Mouse (Mus musculus): Measurements from ENCODE around the gene Tlr2.
"Not testable (repeated sequence)": the region's sequence is repeated elsewhere in the genome, so short reads cannot be mapped to it uniquely, and the experiment has no call there.

The Tlr2 gene

DNA sequence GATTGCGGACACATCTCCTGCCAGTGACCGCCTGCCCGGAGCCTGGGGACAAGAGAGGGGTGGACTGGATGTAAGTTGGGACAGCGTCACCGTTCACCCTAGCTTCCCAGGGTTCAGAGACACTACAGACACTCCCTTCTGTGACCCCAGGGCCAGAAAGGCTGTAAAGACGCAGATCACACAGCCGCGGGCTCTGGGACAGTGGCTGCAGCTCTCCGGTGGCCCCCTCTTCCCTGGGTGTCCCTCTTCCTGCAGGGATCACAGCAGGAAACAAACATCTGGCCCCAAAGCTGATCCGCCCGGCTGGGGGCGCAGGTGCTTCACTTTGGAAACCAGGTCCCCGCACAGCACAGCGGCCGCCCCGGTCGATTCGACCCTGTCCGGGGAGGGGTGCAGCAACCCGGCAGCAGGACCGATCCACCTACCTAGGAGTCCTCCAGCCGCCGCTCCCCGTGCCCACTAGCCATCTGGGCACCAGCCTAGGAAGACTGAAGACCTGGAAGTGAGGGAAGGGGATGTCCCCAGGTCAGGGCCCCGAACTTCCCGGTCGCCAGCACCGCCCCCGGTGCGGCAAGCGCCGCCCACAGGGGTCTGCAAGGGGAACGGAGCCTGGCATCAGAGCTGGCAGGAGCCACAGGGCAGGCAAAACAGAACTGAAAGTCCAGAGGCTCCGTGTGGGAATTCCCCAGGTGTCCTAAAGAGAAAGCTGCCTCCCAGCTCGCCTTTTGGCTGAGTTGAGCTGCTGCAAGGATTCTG is at the start of gene Tlr2:
Gene Tlr2, minus strand, starts transcription at position 673 of the 756 bp plus-strand sequence.
- DNase-seq (ENCODE audit: low spot score), result peak; percentile 64

GRCm38 (mm10) chr3:83885163-83885562 is 43.6 kb upstream of the Tlr2 start:
- no peak for DNase-seq (ENCODE audit: low spot score)

DNA sequence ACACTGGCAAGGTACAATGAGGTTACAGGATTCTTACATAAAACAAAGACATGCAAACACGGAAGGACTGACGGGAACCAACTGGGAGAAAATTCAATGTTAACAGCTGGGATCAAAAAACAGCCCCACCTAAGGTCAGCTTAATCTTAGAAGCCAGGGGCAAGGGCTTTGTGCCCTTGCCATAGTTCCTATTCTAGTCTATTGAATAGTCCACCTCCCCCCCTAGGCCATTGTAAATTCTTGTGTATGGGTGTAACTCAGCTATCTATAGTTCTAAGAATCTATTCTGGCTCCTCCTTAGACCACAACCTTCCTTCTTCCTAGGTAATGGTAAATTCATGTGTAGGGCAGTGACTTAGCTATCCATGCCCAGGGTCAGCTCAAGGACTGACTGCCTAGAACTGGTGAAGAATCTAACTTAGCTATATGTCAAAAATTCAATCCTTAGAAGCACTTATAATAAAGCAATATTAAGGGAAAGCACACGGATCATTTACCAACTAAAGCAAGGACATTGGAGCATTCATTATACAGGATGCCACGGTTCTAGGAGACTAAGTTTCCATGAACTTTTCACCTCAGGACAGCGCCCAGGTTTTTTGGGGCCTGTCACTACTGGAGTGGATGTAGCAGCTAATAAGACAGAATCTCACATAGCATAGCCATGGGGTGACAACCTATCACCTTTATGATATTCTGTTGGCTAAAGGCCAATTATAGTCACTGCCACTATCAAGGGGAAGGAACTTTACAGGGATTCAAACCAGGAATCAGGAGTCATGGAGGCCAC is 37.9 kb upstream of the Tlr2 start:
- not testable (repeated sequence) for DNase-seq (ENCODE audit: low spot score)

- DNase-seq (ENCODE audit: low spot score), result no peak
These were observed 37.2 kb upstream of the Tlr2 start for GRCm38 (mm10) chr3:83878801-83879200.

DNA sequence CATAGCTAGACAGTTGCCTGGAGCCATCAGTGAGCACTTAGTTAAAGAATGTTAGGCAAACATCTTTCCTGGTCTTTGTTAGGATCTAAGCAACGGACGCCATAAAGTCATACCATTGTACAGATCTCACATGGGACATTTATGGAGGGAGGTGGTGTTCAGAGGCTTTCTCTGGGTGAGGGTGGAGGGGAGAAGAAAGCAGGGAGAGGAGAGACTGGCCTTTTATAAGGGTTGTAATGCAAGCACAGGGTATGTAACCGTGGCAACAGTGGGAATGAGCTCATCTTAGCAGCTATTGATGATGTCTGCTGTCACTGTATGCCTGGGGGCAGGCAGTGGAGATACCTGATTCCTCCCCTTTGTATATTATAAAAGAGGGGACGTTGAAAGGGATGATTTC is 34.7 kb upstream of the Tlr2 start:
- DNase-seq (ENCODE audit: low spot score), result no peak

DNA sequence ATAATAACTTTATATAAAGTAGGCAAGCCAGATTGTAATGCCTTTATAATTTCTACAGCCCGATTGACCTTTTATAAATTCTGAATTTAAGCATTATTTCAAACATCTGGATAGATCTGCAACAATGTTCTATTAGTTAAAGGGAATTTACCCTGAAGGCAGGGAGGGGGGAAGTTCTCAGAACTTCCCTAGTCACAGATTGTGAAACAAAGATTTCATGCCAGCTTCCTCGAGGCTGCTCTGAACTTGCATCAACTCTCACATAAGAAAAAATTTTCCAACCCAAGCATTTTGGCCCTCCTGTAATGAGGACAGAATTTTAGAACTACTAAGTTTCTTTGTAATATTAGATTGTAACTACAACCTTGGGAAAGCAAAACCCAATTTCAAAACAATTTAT is 33.5 kb upstream of the Tlr2 start:
- DNase-seq (ENCODE audit: low spot score), result not testable (repeated sequence)

DNA sequence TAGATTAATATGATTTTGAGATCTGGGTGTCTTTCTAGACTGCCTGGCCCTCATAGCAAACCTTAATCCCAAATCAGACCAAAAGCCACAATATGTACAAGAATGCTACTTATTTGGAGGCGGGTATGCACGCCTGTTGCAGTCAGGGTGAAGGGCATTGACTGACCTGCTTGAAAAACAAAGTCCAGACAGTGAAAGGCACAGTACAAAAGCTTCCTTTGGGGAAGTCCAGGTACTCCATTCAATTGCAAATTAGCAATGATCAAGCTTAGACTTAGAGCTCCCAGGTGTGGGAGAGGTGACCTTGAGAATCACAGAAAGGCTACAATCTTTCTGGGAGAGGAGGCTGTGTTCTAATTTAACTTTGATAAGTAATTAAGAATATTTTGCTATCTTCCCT is 31.3 kb upstream of the Tlr2 start:
- DNase-seq (ENCODE audit: low spot score), result not testable (repeated sequence)

DNA sequence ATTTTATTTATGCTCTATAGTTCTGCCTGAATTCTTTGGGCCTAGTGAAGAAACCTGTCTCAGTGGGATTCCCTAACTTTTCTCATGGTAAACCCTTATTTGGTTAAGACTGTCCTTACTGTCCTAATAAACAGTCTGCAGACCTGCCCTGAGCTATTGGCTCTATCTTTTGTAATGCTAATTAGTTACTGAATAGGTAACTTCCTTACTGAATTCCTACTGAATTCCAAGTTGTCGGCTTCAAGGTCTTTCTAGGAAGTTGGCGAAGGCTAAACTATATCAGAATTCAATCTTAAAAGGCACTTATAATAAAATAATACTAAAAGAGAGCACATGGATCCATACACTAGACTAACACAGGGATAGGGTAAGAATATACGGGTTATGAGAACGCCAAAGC is 30.4 kb upstream of the Tlr2 start:
- DNase-seq (ENCODE audit: low spot score), result not testable (repeated sequence)

DNA sequence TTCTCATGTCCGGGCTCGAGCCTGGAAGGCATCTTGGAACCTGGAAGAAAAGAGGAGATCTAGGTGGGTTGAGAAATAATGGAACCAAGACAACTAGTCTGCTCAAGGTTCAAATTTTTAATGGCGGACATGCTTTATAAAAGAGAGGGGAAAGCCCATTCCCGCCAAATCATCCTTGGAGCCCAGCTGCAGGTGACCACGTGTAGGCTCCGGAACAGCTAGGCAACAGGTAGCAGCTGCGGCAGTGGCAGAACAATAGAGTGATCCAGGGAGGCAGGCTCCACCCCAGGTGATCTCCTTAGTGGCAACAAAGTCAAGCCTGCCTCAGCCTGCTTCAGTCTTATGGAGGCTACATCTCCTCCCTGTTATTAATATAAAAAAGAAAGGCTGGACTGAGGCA is 30.0 kb upstream of the Tlr2 start:
- not testable (repeated sequence) for DNase-seq (ENCODE audit: low spot score)

GRCm38 (mm10) chr3:83869776-83870175 is 28.2 kb upstream of the Tlr2 start:
- no peak for DNase-seq (ENCODE audit: low spot score)

GRCm38 (mm10) chr3:83867026-83867425 is 25.5 kb upstream of the Tlr2 start:
- DNase-seq (ENCODE audit: low spot score), result not testable (repeated sequence)

DNA sequence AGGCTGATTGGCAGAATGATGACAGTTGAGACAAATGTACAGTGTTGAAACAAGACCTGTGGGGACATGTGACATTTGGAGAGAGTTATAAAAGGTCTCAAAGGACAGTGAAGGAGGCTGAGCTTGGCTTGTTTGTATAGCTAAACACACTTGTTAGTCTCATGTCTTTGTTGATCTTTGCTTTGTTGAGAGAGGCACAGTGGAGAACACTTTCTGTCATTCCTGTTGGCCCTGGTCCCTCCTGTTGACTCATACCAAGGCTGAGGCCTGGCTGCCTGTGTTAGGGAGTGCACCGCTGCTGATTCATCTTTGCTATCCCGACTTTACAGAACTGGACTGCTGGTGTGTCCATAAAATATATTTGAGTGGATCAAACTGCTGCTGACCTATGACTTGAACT is 23.6 kb upstream of the Tlr2 start:
- no peak for DNase-seq (ENCODE audit: low spot score)

GRCm38 (mm10) chr3:83864064-83864548 is 22.5 kb upstream of the Tlr2 start:
- no peak for DNase-seq (ENCODE audit: low spot score)

- no peak for DNase-seq (ENCODE audit: low spot score)
These were observed 21.4 kb upstream of the Tlr2 start for GRCm38 (mm10) chr3:83862956-83863355.

- no peak for DNase-seq (ENCODE audit: low spot score)
These were observed 18.0 kb upstream of the Tlr2 start for GRCm38 (mm10) chr3:83859595-83859994.

- DNase-seq (ENCODE audit: low spot score), result no peak
These were observed 17.5 kb upstream of the Tlr2 start for GRCm38 (mm10) chr3:83859071-83859470.

- DNase-seq (ENCODE audit: low spot score), result no peak
These were observed 16.1 kb upstream of the Tlr2 start for GRCm38 (mm10) chr3:83857621-83858020.

GRCm38 (mm10) chr3:83855643-83856042 is 14.1 kb upstream of the Tlr2 start:
- DNase-seq (ENCODE audit: low spot score), result no peak

DNA sequence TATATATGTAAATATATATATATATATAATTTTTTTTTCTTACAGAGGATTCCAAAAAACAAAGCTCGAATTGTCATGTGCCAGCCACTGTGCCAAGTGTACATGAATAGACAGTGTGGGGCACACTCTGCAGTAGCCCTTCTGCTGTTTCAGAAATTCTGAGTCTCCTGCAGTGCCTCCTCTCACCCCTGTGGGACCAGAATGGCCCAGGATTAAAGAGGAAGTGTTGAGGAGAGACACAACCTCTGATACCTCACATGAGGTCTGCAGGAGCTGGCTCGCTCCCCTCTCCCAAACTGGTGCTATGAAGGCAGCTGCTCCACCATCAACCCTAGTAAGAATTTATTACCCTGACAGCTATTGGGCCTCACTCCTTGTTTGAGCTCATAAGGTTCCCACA is 7.8 kb upstream of the Tlr2 start:
- no peak for DNase-seq (ENCODE audit: low spot score)

GRCm38 (mm10) chr3:83844766-83845520 is 3.4 kb upstream of the Tlr2 start:
- no peak for DNase-seq (ENCODE audit: low spot score)

- DNase-seq (ENCODE audit: low spot score), result no peak
These were observed 2.1 kb downstream of the Tlr2 start for GRCm38 (mm10) chr3:83839477-83839876.

GRCm38 (mm10) chr3:83836685-83837084 is 4.9 kb downstream of the Tlr2 start:
- DNase-seq (ENCODE audit: low spot score), result no peak

All from retina, embryonic 14.5 days (tissue).